Mouse (Mus musculus) embryo, embryonic 9.5 days (tissue): ENCODE data around the gene Fbxw11.
"Not testable (repeated sequence)": the region's sequence is repeated elsewhere in the genome, so short reads cannot be mapped to it uniquely, and the experiment has no call there.

Experiments
- DNase-seq: peaks from one replicate; pipeline ENCODE4 v3.0.0-alpha.2; 2017; ENCODE audit errors: extremely low spot score

The Fbxw11 gene

DNA sequence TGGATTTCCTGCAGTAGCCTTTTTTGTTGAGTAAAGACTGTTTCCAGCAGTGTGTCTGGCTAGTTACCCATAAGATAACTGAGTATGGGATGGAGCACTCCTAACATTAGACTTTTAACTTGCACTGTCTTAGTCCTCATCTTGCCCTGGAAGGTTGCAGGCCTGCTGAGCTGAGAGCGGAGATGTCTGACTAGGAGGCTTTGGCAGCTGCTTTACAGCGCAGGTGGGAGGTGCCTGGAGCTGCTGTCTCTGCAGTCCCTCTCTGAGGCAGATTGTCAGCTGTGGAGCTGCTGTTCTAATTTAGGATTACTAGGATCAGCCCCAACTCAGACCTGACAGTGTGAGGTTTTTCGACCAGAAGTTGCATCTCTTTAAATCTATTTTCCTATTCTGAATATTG is 34.3 kb downstream of the Fbxw11 start:
- no peak for DNase-seq

DNA sequence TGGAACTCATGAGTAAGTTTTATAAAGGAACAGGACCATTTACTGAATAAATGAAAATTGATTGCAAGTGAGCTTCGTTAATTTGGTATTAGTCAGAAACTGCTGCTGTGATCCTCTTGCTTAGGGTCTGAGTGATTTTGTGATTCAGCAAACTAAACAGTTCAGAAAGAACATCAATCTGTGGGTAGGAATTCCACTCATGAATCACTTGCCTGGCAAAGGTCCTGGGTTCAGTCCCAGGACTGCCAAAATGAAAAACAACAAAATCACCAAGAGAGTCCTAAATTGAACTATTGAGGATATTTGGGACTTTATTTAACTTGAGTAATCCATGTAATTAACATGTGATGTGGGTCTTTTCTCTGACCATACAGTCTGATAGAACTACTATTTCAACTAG is 35.3 kb downstream of the Fbxw11 start:
- DNase-seq, result no peak

DNA sequence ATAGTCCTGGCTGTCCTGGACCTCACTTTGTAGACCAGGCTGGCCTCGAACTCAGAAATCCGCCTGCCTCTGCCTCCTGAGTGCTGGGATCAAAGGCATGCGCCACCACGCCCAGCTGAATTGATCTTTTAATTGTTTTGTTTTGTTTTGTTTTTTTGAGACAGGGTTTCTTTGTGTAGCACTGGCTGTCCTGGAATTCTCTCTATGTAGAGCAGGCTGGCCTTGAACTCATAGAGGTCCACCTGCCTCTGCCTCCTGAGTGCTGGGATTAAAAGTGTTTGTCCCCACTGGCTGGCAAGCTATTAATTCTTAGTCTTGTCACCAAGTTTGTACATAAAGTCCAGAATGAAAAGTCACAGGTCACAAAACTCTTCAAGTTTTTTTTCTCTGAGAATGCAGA is 36.6 kb downstream of the Fbxw11 start:
- DNase-seq, result not testable (repeated sequence)

DNA sequence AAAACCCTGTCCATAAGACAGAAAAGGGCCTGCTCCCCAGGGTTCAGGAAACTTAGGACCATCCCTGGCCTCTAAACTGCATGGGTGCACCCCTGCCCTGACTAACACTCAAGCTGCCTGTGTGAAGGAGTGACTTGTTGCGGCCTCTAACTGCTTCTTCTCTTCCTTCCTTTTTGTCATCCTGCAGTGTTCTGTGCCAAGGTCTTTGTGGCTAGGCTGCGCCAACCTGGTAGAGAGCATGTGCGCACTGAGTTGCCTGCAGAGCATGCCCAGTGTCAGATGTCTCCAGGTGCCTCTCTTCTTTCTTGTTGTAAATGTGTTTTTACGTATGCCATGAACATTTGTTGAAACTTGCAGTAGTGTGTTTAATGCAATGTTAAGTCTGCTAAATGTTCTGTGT is 37.5 kb downstream of the Fbxw11 start:
- no peak for DNase-seq

DNA sequence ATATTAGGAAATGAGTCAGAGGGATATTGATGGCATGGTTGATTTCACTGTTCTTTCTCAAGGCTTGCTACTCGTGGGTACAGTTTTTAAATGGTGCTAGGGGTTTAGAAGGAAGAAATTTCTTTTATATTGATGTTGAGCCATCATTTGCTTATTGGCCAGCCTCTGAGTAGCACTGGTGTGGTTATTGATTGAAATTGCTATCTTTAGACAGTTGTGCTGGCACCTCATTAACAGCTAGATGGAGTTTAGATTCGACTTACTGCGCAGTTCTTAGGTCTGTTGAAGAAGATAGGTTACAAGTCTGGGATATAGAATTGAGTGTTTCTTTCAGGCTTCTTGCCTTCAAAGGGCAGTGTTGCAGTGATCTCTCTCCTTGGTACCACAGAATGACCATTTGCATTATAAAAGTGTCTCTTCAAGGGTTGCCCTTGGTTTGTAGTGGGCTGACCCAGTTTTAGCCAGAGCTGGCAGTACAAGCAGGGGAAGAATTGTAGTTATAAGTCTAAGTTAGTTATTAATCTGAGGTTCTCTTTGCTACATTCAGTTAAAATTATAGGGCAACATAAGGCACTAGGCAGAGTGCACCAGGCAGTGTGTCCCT is 38.8 kb downstream of the Fbxw11 start:
- DNase-seq, result no peak

- DNase-seq, result no peak
These were observed 40.0 kb downstream of the Fbxw11 start for GRCm38 (mm10) chr11:32682335-32683102.

DNA sequence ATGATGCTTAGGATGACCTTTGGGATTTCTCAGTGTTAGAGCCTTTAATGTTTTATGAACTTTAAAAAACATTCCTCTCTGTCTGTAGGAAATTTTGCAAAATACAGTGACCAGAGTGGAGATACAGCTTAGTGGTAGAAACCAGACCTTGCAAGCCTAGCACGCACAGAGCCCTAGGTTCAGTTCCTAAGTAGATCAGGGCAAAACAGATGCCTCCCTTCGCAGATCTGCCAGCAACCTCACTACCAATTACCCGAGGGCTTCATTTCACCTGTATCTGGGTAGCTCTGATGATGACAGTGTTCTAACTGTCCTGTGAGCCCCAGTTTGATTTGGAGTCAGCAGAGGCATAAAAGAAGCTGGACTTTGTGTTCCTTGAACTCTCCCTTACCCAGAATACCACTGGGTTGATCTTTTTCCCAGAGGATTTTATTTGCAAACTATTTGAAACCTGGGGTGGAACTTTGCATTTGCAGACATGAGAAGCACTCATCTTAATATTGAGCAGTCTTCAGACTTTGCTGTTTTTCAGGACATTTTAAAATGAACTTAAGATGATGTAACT is 42.2 kb downstream of the Fbxw11 start:
- no peak for DNase-seq

DNA sequence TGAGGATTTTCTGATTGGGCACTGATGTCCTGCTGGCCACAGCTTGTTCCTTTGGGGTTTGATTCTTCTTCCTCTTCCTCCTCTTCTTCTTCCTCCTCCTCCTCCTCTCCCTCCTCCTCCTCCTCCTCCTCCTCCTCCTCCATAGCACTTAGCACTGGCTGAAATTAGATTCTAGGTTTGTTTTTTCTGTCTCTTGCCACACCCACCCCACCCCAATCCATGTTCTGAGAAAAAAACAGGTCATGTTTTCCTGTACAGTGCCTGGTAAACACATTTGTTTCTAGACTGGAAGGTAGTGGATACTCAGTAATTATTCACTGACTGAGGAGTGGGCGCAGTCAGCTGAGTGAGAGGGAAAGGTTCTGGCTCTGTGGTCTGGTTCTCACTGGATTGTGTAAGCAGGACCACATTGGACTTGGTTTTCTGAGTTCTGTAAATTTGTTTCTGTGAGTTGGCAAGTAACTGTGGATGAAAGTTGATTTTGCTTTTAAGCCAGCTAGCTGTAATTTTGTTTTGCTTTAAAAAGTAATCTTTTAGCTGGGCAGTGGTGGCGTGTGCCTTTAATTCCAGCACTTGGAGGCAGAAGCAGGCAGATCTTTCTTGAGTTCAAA is 45.8 kb downstream of the Fbxw11 start:
- no peak for DNase-seq

GRCm38 (mm10) chr11:32689510-32689909 is 47.0 kb downstream of the Fbxw11 start:
- no peak for DNase-seq

DNA sequence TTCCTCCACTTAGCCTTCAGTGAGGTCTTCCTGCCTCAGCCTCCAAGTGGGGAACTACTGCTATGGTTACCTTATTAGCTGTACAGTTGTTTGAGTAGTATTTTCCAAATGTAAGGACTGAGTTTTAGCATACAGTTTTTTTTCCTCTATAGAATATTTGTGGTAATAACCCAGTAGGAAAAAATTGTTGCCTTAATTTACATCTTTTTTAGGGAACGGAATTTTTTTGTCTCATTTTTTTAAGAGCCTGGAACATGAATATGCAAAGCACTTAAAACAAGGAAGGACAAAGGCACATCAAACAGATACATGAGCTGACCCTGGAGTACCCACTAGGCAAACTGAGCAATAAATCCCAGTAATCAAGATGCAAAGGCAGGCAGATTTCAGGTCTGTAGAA is 50.3 kb downstream of the Fbxw11 start:
- no peak for DNase-seq

DNA sequence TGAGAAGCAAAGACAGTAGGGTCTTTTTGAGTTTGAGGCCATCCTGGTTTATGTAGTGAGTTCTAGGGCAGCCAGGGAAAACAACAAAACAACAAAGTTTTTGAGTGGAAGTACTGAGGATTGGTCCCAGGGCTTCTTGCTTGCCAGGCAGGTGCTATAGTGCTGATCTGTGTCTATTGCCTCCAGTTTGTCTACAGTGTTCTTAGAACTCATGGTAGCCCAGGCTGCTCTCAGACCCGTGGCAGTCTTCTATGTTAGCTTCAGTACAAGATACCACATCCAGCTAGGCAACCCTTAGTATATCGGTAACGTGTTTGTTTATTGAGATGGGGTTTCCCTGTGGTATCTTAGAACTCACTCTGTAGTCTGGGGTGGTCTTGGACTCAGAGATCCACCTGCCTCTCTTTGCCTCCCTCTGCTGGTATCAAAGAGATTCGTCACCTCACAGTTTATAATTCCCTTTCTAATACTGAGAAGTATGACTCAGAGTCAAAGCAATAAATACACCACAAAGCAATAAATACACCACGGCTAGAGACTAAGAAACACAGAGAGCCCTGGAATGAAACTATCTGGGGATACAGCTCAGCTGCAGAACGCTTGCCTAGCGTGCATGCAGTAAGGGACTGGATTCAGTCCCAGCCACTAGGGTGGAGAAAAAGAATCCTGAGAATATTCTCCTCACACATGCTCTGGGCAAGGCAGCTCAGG is 51.1 kb downstream of the Fbxw11 start:
- no peak for DNase-seq

DNA sequence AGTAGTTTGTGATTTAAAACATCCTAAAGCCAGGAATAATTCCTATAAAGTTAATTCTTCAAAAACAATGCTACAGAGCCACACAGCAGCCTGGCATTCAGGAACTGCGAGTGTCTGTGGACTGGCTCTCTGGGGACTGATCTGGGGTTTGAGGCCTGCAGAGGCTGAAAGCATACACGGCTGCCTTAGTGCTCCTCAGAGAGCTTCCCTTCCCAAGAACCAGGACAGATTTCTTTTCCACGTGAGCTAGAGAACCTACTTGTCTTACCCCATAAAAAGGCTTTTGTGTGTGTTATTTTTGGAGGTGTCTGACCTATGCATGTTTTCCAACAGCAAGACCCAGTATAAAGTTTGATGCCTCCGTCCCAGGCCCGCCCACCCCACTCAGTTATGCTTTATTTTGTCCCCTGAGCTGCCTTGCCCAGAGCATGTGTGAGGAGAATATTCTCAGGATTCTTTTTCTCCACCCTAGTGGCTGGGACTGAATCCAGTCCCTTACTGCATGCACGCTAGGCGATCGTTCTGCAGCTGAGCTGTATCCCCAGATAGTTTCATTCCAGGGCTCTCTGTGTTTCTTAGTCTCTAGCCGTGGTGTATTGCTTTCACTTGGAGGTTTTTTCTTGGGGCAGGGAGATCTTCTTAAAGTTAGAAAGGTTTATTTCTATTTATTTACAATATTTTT is 51.9 kb downstream of the Fbxw11 start:
- not testable (repeated sequence) for DNase-seq

- no peak for DNase-seq
These were observed 54.0 kb downstream of the Fbxw11 start for GRCm38 (mm10) chr11:32696446-32697090.

GRCm38 (mm10) chr11:32697695-32698094 is 55.2 kb downstream of the Fbxw11 start:
- no peak for DNase-seq

GRCm38 (mm10) chr11:32699913-32700493 is 57.5 kb downstream of the Fbxw11 start:
- no peak for DNase-seq

DNA sequence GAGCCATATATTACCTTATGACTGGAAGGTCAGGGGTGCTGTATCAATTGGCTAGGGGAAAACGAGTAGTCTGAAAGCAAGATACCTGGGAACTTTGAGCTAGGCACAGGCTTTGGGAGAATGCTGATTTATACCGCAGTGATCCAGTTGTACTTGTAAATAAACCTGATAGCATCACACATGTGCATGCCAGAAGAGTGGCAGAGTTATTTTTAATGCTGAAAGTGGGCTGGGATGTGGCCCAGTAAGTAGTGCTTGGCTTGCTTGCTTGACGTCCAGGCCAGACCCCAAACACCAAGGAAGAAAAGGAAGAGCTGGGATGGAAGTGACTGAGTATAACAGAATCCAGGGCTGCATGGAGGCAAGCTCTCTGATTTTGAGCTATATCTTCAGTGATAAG is 59.0 kb downstream of the Fbxw11 start:
- no peak for DNase-seq

GRCm38 (mm10) chr11:32704241-32704890 is 61.8 kb downstream of the Fbxw11 start:
- no peak for DNase-seq

DNA sequence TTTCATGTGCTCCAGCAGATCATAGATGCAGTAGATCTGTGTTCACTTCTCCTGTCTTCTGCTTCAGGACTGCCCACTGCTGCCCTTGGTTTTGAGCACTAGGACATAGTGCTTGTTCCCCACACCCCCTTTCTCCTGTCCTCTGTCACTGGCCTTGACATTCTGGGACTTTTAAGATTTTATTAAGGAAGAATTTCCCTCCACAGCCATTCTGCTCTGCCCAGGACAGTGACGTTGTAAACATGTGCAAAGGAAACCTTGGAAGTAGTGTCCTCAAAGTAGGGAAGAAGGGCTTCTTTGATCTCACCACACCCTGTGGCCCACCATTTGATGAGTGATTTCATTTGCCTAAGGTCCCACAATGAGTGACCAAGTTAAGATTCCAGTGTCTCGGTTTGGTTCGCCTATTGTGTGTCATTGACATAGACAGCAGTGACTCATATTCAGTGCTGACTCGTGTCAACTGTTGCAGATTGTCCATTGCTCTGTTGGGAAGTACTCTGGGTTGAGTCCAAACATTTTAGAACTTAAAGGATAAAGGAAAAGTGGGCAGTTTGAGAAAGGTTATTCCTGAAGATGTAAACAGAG is 64.0 kb downstream of the Fbxw11 start:
- no peak for DNase-seq

DNA sequence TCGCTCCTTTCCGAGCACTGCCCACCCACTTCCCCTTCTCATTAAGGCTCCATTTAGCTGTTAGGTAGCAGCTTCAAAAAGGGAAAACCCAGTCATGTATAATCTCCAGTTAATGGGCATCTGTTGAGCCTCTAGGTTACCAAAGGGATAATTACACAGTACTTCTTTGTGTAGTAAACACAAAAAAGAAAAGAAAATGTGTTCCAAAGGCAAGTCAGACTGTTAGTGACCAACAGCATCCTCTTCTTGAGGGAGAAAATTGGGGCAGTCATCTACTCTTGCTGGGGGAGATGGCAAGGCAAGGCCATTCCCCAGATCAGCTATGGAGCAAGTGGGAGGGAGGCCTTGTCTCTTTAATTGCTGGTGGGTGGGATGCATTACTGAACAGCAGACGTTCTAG is 65.0 kb downstream of the Fbxw11 start:
- no peak for DNase-seq
